Mouse (Mus musculus): ENCODE data around the gene Gabpa. TPM values are rescaled to one million over a fixed set of nuclear protein-coding genes. Genes with fewer than 3 reads are reported as not detected.
A peak's percentile ranks its signal among the peaks of the same experiment; 100 is the strongest.

Gene Gabpa
- polyA plus RNA-seq, 1 experiment from 2014 or later: 26.7 TPM

- no peak for ATAC-seq
These were observed 28.6 kb upstream of the Gabpa start for GRCm38 (mm10) chr16:84806175-84806574.

GRCm38 (mm10) chr16:84807874-84808273, 26.9 kb upstream of the Gabpa start:
- Histone ChIP-seq H3K27me3 (replicated peaks; ENCODE audit: control insufficient read depth, insufficient read depth, low read length) (no peaks in the 10 kb centered on the region), H3K36me3 (ENCODE audit: control insufficient read depth, insufficient read depth) (no peaks in the 10 kb centered on the region), H3K9ac (replicated peaks; ENCODE audit: low read depth, low read length) (no peak overlapping the region), H3K4me1 (replicated peaks; ENCODE audit: control insufficient read depth, insufficient read depth, low read length) (no peaks in the 10 kb centered on the region), H3K27ac (ENCODE audit: low read length) (no peak overlapping the region), H3K4me2 (ENCODE audit: low read length) (no peak overlapping the region), H3K4me3 (replicated peaks; ENCODE audit: low read length) (no peak overlapping the region), H3K9me3 (ENCODE audit: control insufficient read depth, low read length) (no peaks in the 10 kb centered on the region)
- no peak for ATAC-seq
- 97% methylated on average over 7 of the region's 7 CpGs for WGBS

More at GRCm38 (mm10) chr16:84806175-84806574, 28.6 kb upstream of the Gabpa start:
- Histone ChIP-seq H3K27ac (ENCODE audit: low read length) (no peak overlapping the region), H3K9me3 (ENCODE audit: control insufficient read depth, low read length) (no peaks in the 10 kb centered on the region), H3K4me3 (replicated peaks; ENCODE audit: low read length) (no peak overlapping the region), H3K9ac (replicated peaks; ENCODE audit: low read depth, low read length) (no peak overlapping the region), H3K4me2 (ENCODE audit: low read length) (no peak overlapping the region), H3K36me3 (ENCODE audit: control insufficient read depth, insufficient read depth) (no peaks in the 10 kb centered on the region), H3K4me1 (replicated peaks; ENCODE audit: control insufficient read depth, insufficient read depth, low read length) (no peaks in the 10 kb centered on the region), H3K27me3 (replicated peaks; ENCODE audit: control insufficient read depth, insufficient read depth, low read length) (no peaks in the 10 kb centered on the region)
- 99% methylated on average over 3 of the region's 3 CpGs for WGBS

GRCm38 (mm10) chr16:84810254-84810653, 24.5 kb upstream of the Gabpa start:
- 89% methylated on average over 1 of the region's 1 CpGs for WGBS
- Histone ChIP-seq H3K36me3 (ENCODE audit: control insufficient read depth, insufficient read depth) (no peaks in the 10 kb centered on the region), H3K27ac (ENCODE audit: low read length) (no peak overlapping the region), H3K9me3 (ENCODE audit: control insufficient read depth, low read length) (no peaks in the 10 kb centered on the region), H3K4me1 (replicated peaks; ENCODE audit: control insufficient read depth, insufficient read depth, low read length) (no peaks in the 10 kb centered on the region), H3K9ac (replicated peaks; ENCODE audit: low read depth, low read length) (no peak overlapping the region), H3K4me2 (ENCODE audit: low read length) (no peak overlapping the region), H3K27me3 (replicated peaks; ENCODE audit: control insufficient read depth, insufficient read depth, low read length) (no peaks in the 10 kb centered on the region), H3K4me3 (replicated peaks; ENCODE audit: low read length) (no peak overlapping the region)
- ATAC-seq: no peak

GRCm38 (mm10) chr16:84813852-84814251, 20.9 kb upstream of the Gabpa start:
- Histone ChIP-seq H3K4me3 (replicated peaks; ENCODE audit: low read length) (no peak overlapping the region), H3K9me3 (ENCODE audit: control insufficient read depth, low read length) (no peaks in the 10 kb centered on the region), H3K36me3 (ENCODE audit: control insufficient read depth, insufficient read depth) (no peaks in the 10 kb centered on the region), H3K27ac (ENCODE audit: low read length) (no peak overlapping the region), H3K4me2 (ENCODE audit: low read length) (no peak overlapping the region), H3K9ac (replicated peaks; ENCODE audit: low read depth, low read length) (no peak overlapping the region), H3K27me3 (replicated peaks; ENCODE audit: control insufficient read depth, insufficient read depth, low read length) (no peaks in the 10 kb centered on the region), H3K4me1 (replicated peaks; ENCODE audit: control insufficient read depth, insufficient read depth, low read length) (no peaks in the 10 kb centered on the region)
- ATAC-seq: no peak
- WGBS: 88% methylated on average over 8 of the region's 8 CpGs

GRCm38 (mm10) chr16:84814511-84814910, 20.2 kb upstream of the Gabpa start:
- no peaks in the 10 kb centered on the region for H3K4me1 ChIP-seq (replicated peaks; ENCODE audit: control insufficient read depth, insufficient read depth, low read length)
- H3K9ac ChIP-seq (replicated peaks; ENCODE audit: low read depth, low read length): no peak overlapping the region
- H3K4me2 ChIP-seq (ENCODE audit: low read length): no peak overlapping the region
- no peaks in the 10 kb centered on the region for H3K27me3 ChIP-seq (replicated peaks; ENCODE audit: control insufficient read depth, insufficient read depth, low read length)
- 93% methylated on average over 8 of the region's 8 CpGs for WGBS
- no peaks in the 10 kb centered on the region for H3K36me3 ChIP-seq (ENCODE audit: control insufficient read depth, insufficient read depth)
- no peaks in the 10 kb centered on the region for H3K9me3 ChIP-seq (ENCODE audit: control insufficient read depth, low read length)
- H3K4me3 ChIP-seq (replicated peaks; ENCODE audit: low read length): no peak overlapping the region
- H3K27ac ChIP-seq (ENCODE audit: low read length): no peak overlapping the region
- no peak for ATAC-seq

- 26% methylated on average over 7 of the region's 7 CpGs for WGBS
- no peaks in the 10 kb centered on the region for H3K9me3 ChIP-seq (ENCODE audit: control insufficient read depth, low read length)
- H3K36me3 ChIP-seq (ENCODE audit: control insufficient read depth, insufficient read depth): peaks cover 3% of the 10 kb centered on the region
- ATAC-seq: peak; percentile 65
- H3K4me3 ChIP-seq (replicated peaks; ENCODE audit: low read length): no peak overlapping the region
- no peak overlapping the region for H3K9ac ChIP-seq (replicated peaks; ENCODE audit: low read depth, low read length)
- no peaks in the 10 kb centered on the region for H3K4me1 ChIP-seq (replicated peaks; ENCODE audit: control insufficient read depth, insufficient read depth, low read length)
- H3K4me2 ChIP-seq (ENCODE audit: low read length): no peak overlapping the region
- no peaks in the 10 kb centered on the region for H3K27me3 ChIP-seq (replicated peaks; ENCODE audit: control insufficient read depth, insufficient read depth, low read length)
- H3K27ac ChIP-seq (ENCODE audit: low read length): no peak overlapping the region
These were observed 17.3 kb upstream of the Gabpa start for GRCm38 (mm10) chr16:84817423-84817822.

- 47% methylated on average over 6 of the region's 6 CpGs for WGBS
- ATAC-seq: peak; percentile 18; the same call in 1 of the 2 replicates
- Histone ChIP-seq H3K4me1 (replicated peaks; ENCODE audit: control insufficient read depth, insufficient read depth, low read length) (no peaks in the 10 kb centered on the region), H3K36me3 (ENCODE audit: control insufficient read depth, insufficient read depth) (peaks cover 30% of the 10 kb centered on the region), H3K9me3 (ENCODE audit: control insufficient read depth, low read length) (no peaks in the 10 kb centered on the region), H3K9ac (replicated peaks; ENCODE audit: low read depth, low read length) (no peak overlapping the region), H3K27ac (ENCODE audit: low read length) (no peak overlapping the region), H3K4me3 (replicated peaks; ENCODE audit: low read length) (no peak overlapping the region), H3K4me2 (ENCODE audit: low read length) (no peak overlapping the region), H3K27me3 (replicated peaks; ENCODE audit: control insufficient read depth, insufficient read depth, low read length) (no peaks in the 10 kb centered on the region)
These were observed 9.7 kb upstream of the Gabpa start for GRCm38 (mm10) chr16:84825009-84825408.

- WGBS: 83% methylated on average over 5 of the region's 5 CpGs
- H3K9me3 ChIP-seq (ENCODE audit: control insufficient read depth, low read length): no peaks in the 10 kb centered on the region
- no peak overlapping the region for H3K9ac ChIP-seq (replicated peaks; ENCODE audit: low read depth, low read length)
- H3K4me2 ChIP-seq (ENCODE audit: low read length): no peak overlapping the region
- no peak overlapping the region for H3K27ac ChIP-seq (ENCODE audit: low read length)
- no peak overlapping the region for H3K4me3 ChIP-seq (replicated peaks; ENCODE audit: low read length)
- H3K27me3 ChIP-seq (replicated peaks; ENCODE audit: control insufficient read depth, insufficient read depth, low read length): no peaks in the 10 kb centered on the region
- ATAC-seq: no peak
- H3K4me1 ChIP-seq (replicated peaks; ENCODE audit: control insufficient read depth, insufficient read depth, low read length): peaks cover 26% of the 10 kb centered on the region
- H3K36me3 ChIP-seq (ENCODE audit: control insufficient read depth, insufficient read depth): peaks cover 27% of the 10 kb centered on the region
These were observed 3.0 kb upstream of the Gabpa start for GRCm38 (mm10) chr16:84831696-84832095.

- Histone ChIP-seq H3K9me3 (ENCODE audit: control insufficient read depth, low read length) (no peaks in the 10 kb centered on the region), H3K27me3 (replicated peaks; ENCODE audit: control insufficient read depth, insufficient read depth, low read length) (no peaks in the 10 kb centered on the region), H3K4me2 (ENCODE audit: low read length) (no peak overlapping the region), H3K36me3 (ENCODE audit: control insufficient read depth, insufficient read depth) (peaks cover 23% of the 10 kb centered on the region), H3K4me3 (replicated peaks; ENCODE audit: low read length) (no peak overlapping the region), H3K4me1 (replicated peaks; ENCODE audit: control insufficient read depth, insufficient read depth, low read length) (peaks cover 28% of the 10 kb centered on the region), H3K27ac (ENCODE audit: low read length) (no peak overlapping the region), H3K9ac (replicated peaks; ENCODE audit: low read depth, low read length) (no peak overlapping the region)
- ATAC-seq: no peak
- WGBS: 73% methylated on average over 5 of the region's 5 CpGs
These were observed 2.0 kb upstream of the Gabpa start for GRCm38 (mm10) chr16:84832736-84833135.

- under 1% methylated on average over 22 of the region's 22 CpGs for WGBS
- no peaks in the 10 kb centered on the region for H3K27me3 ChIP-seq (replicated peaks; ENCODE audit: control insufficient read depth, insufficient read depth, low read length)
These were observed 381 bp upstream of the Gabpa start for GRCm38 (mm10) chr16:84834344-84834743.

More at GRCm38 (mm10) chr16:84834344-84834743, 381 bp upstream of the Gabpa start:
- H3K27ac ChIP-seq (ENCODE audit: low read length): peak overlapping the region; percentile 90
- H3K9ac ChIP-seq (replicated peaks; ENCODE audit: low read depth, low read length): peak overlapping the region; percentile 84
- H3K9me3 ChIP-seq (ENCODE audit: control insufficient read depth, low read length): no peaks in the 10 kb centered on the region
- H3K4me2 ChIP-seq (ENCODE audit: low read length): peak overlapping the region; percentile 89
- peaks cover 28% of the 10 kb centered on the region for H3K4me1 ChIP-seq (replicated peaks; ENCODE audit: control insufficient read depth, insufficient read depth, low read length)
- no peak for ATAC-seq
- peak overlapping the region; percentile 65 for H3K4me3 ChIP-seq (replicated peaks; ENCODE audit: low read length)
- peaks cover 15% of the 10 kb centered on the region for H3K36me3 ChIP-seq (ENCODE audit: control insufficient read depth, insufficient read depth)
